Mouse (Mus musculus) liver, embryonic 16.5 days (tissue): ENCODE measurements around the gene Teddm1b. TPM values are rescaled to one million over a fixed set of nuclear protein-coding genes. Genes with fewer than 3 reads are reported as not detected.
A peak's percentile ranks its signal among the peaks of the same experiment; 100 is the strongest.

Source experiments
- ATAC-seq: fragments of 200-750 bp; cut with Nextera tagmentation; 2 replicates; pipeline ENCODE4 v1.8.0; 2017; ENCODE audit warnings: low read depth, mild to moderate bottlenecking, moderate number of reproducible peaks, moderate library complexity
- H3K27ac ChIP-seq: fragments of 300-500 bp; sonication (generic); 2 replicates; pipeline ENCODE4 v1.5.1; 2014; ENCODE audit warnings: mild to moderate bottlenecking, low read length
- H3K27me3 ChIP-seq: fragments of 300-500 bp; sonication (generic); 2 replicates; pipeline ENCODE4 v1.6.1; 2014; ENCODE audit warnings: low read depth, low read length, mixed read lengths; ENCODE audit not compliant: control insufficient read depth, insufficient read depth
- H3K36me3 ChIP-seq: fragments of 300-500 bp; sonication (generic); 2 replicates; pipeline ENCODE4 v1.6.1; 2014; ENCODE audit warnings: mild to moderate bottlenecking; ENCODE audit not compliant: control insufficient read depth, insufficient read depth
- H3K4me1 ChIP-seq: fragments of 300-500 bp; sonication (generic); 2 replicates; pipeline ENCODE4 v1.6.1; 2014; ENCODE audit warnings: low read depth, low read length, mixed read lengths; ENCODE audit not compliant: control insufficient read depth
- H3K4me2 ChIP-seq: fragments of 300-500 bp; sonication (generic); 2 replicates; pipeline ENCODE4 v1.6.1; 2014; ENCODE audit warnings: low read depth, low read length, mixed read lengths
- H3K4me3 ChIP-seq: fragments of 300-500 bp; sonication (generic); 2 replicates; pipeline ENCODE4 v1.5.1; 2014; ENCODE audit warnings: low read depth, mild to moderate bottlenecking, low read length
- H3K9ac ChIP-seq: fragments of 300-500 bp; sonication (generic); 2 replicates; pipeline ENCODE4 v1.6.1; 2014; ENCODE audit warnings: low read depth, low read length
- H3K9me3 ChIP-seq: fragments of 300-500 bp; sonication (generic); replicated peaks from 2 replicates; pipeline ENCODE4 v1.6.1; 2016; ENCODE audit warnings: low read length; ENCODE audit not compliant: control insufficient read depth
- WGBS: fragments of 180-500 bp; shearing (Covaris S2); extraction: QIAGEN DNeasy Blood & Tissue Kit; methylation state at CpG from one replicate; pipeline ENCODE4 v1.1.7; 2014; ENCODE audit not compliant: insufficient replicate concordance; 5-methylcytosine and 5-hydroxymethylcytosine counted together
- polyA plus RNA-seq: library from polyadenylated mRNA; unstranded; fragments of >200 nt; fragmentation: Nextera tagmentation; extraction: Ambion mirVana; gene quantifications from 2 replicates; pipeline ENCODE4 v1.2.1, GENCODE M21; 2015

Gene Teddm1b
- polyA plus RNA-seq, 1 experiment from 2014 or later = 0.08 TPM

- H3K36me3 ChIP-seq = peaks cover 48% of the 10 kb centered on the region
- H3K27me3 ChIP-seq = no peaks in the 10 kb centered on the region
- no peak overlapping the region for H3K9ac ChIP-seq
- no peak overlapping the region for H3K4me3 ChIP-seq
- H3K27ac ChIP-seq = peak overlapping the region; percentile 37
- ATAC-seq = 0 out of 2 replicates have a peak, but pooled peaks have one; percentile 4
- 45% methylated on average over 10 of the region's 10 CpGs for WGBS
- peaks cover 19% of the 10 kb centered on the region for H3K4me1 ChIP-seq
- no peak overlapping the region for H3K4me2 ChIP-seq
- no peaks in the 10 kb centered on the region for H3K9me3 ChIP-seq
These were observed 35.2 kb downstream of the Teddm1b start for GRCm38 (mm10) chr1:153909213-153909962.

GRCm38 (mm10) chr1:153909963-153910291 lies 35.8 kb downstream of the Teddm1b start:
- H3K27ac ChIP-seq = peak overlapping the region; percentile 37
- H3K27me3 ChIP-seq = no peaks in the 10 kb centered on the region
- 56% methylated on average over 9 of the region's 9 CpGs for WGBS
- peaks cover 19% of the 10 kb centered on the region for H3K4me1 ChIP-seq
- H3K4me3 ChIP-seq = no peak overlapping the region
- ATAC-seq = peak; percentile 79
- no peak overlapping the region for H3K4me2 ChIP-seq
- H3K36me3 ChIP-seq = peaks cover 43% of the 10 kb centered on the region
- no peak overlapping the region for H3K9ac ChIP-seq
- no peaks in the 10 kb centered on the region for H3K9me3 ChIP-seq

GRCm38 (mm10) chr1:153910423-153910822 lies 36.3 kb downstream of the Teddm1b start:
- Histone ChIP-seq H3K9ac (no peak overlapping the region), H3K36me3 (peaks cover 38% of the 10 kb centered on the region), H3K4me2 (no peak overlapping the region), H3K4me3 (no peak overlapping the region), H3K9me3 (no peaks in the 10 kb centered on the region), H3K4me1 (peaks cover 19% of the 10 kb centered on the region), H3K27me3 (no peaks in the 10 kb centered on the region), H3K27ac (peak overlapping the region; percentile 10; the same call in 1 of the 2 replicates)
- ATAC-seq = no peak
- 58% methylated on average over 5 of the region's 5 CpGs for WGBS

- Histone ChIP-seq H3K9me3 (no peaks in the 10 kb centered on the region), H3K4me1 (peaks cover 19% of the 10 kb centered on the region), H3K4me3 (no peak overlapping the region), H3K27me3 (no peaks in the 10 kb centered on the region), H3K9ac (no peak overlapping the region), H3K4me2 (no peak overlapping the region), H3K36me3 (peaks cover 31% of the 10 kb centered on the region), H3K27ac (no peak overlapping the region)
- 76% methylated on average over 6 of the region's 6 CpGs for WGBS
- no peak for ATAC-seq
These were observed 37.2 kb downstream of the Teddm1b start for GRCm38 (mm10) chr1:153911276-153911795.

GRCm38 (mm10) chr1:153913869-153914268 lies 39.7 kb downstream of the Teddm1b start:
- H3K9ac ChIP-seq = no peak overlapping the region
- no peak for ATAC-seq
- no peak overlapping the region for H3K4me3 ChIP-seq
- no peak overlapping the region for H3K4me2 ChIP-seq
- WGBS = 62% methylated on average over 3 of the region's 3 CpGs
- peaks cover 8% of the 10 kb centered on the region for H3K36me3 ChIP-seq
- H3K27ac ChIP-seq = no peak overlapping the region
- H3K9me3 ChIP-seq = no peaks in the 10 kb centered on the region
- H3K27me3 ChIP-seq = no peaks in the 10 kb centered on the region
- peaks cover 16% of the 10 kb centered on the region for H3K4me1 ChIP-seq

- Histone ChIP-seq H3K9ac (no peak overlapping the region), H3K27me3 (no peaks in the 10 kb centered on the region), H3K27ac (no peak overlapping the region), H3K9me3 (no peaks in the 10 kb centered on the region), H3K4me2 (no peak overlapping the region), H3K4me1 (no peaks in the 10 kb centered on the region), H3K4me3 (no peak overlapping the region), H3K36me3 (no peaks in the 10 kb centered on the region)
- ATAC-seq = no peak
- 66% methylated on average over 3 of the region's 3 CpGs for whole genome bisulfite sequencing
These were observed 44.5 kb downstream of the Teddm1b start for GRCm38 (mm10) chr1:153918521-153919206.

- 61% methylated on average over 3 of the region's 3 CpGs for WGBS
- Histone ChIP-seq H3K27me3 (no peaks in the 10 kb centered on the region), H3K36me3 (no peaks in the 10 kb centered on the region), H3K4me2 (no peak overlapping the region), H3K4me3 (no peak overlapping the region), H3K9me3 (no peaks in the 10 kb centered on the region), H3K4me1 (no peaks in the 10 kb centered on the region), H3K9ac (no peak overlapping the region), H3K27ac (no peak overlapping the region)
- no peak for ATAC-seq
These were observed 47.5 kb downstream of the Teddm1b start for GRCm38 (mm10) chr1:153921642-153922041.

- H3K4me3 ChIP-seq = no peak overlapping the region
- WGBS = 38% methylated on average over 5 of the region's 5 CpGs
- no peaks in the 10 kb centered on the region for H3K9me3 ChIP-seq
- no peak overlapping the region for H3K27ac ChIP-seq
- no peaks in the 10 kb centered on the region for H3K4me1 ChIP-seq
- H3K4me2 ChIP-seq = no peak overlapping the region
- no peaks in the 10 kb centered on the region for H3K36me3 ChIP-seq
- ATAC-seq = no peak
- H3K9ac ChIP-seq = no peak overlapping the region
- H3K27me3 ChIP-seq = no peaks in the 10 kb centered on the region
These were observed 48.5 kb downstream of the Teddm1b start for GRCm38 (mm10) chr1:153922571-153923021.
